Mouse (Mus musculus) heart, adult 2 months (tissue): ENCODE data around the gene Pdpr.

Source experiments
- CTCF ChIP-seq: fragments of 200-600 bp; IDR thresholded peaks from 2 replicates; pipeline ENCODE4 v1.8.1; 2022; ENCODE audit warnings: antibody characterized with exemption, mild to moderate bottlenecking, moderate library complexity
- EP300 ChIP-seq: fragments of 200-500 bp; IDR thresholded peaks from 2 replicates; pipeline ENCODE4 v1.6.1; 2011; ENCODE audit warnings: low read depth, low read length, control low read depth; ENCODE audit not compliant: insufficient read depth
- POLR2A ChIP-seq: fragments of 200-500 bp; IDR thresholded peaks from 2 replicates; pipeline ENCODE4 v1.6.1; 2011; ENCODE audit warnings: mild to moderate bottlenecking, low read depth, low read length, control low read depth; ENCODE audit not compliant: insufficient read depth

DNA sequence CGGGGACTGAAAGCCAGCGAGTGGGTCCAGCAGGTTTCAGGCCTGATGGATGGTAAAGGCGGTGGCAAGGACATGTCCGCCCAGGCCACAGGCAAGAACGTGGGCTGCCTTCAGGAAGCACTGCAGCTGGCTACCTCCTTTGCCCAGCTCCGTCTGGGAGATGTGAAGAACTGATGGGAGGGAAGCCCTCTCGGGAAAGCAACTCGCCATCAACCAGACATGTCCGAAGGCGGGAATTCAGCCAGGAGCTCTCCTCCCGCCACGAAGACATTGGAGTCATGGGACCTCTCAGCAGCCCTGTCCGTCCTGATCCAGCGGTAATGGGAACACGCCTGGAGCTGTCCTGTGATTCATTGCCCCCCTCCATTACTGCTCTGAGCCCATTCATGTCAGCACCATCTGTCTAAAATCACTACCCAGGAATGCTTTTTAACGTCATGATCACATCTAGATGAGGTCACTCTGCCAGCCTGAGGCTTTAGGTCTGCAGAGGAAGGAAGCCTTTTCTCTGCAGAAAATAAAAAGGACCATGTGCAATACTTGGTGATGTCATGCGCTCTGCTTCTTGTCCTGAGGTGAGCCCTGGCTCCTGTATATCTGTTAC is 39.3 kb upstream of the Pdpr start:
- TF ChIP-seq CTCF, result no peak
- no peak for TF ChIP-seq EP300
- no peak for TF ChIP-seq POLR2A
